ENCODE assay signal across 12 mouse cellular contexts in the genomic region with DNA sequence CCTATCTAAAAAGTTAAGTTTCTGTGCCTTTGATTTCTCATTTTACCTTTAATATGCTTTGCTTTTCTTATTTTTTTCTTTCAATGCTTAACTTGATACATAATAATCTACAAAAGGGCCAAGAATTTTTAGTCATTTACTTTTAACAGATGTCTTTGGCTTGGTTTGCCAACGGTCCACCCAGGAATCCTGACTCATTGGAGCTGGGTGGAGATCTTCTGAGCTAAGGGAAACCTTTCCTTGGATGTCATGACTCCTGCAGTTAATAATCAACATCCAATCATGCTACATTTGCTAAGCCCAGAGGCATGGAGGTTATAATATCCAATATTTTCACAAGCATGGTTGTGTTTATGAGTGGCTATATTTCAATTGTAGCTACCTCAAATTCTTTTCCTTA.
"Had no signal": no experiment of that assay in that cellular context is flagged by ENCODE, and none has a peak within 500 bp of the region (broad histone marks: within the 10 kb centered on the region; RNA-seq: fewer than 3 reads in every experiment).

No protein-coding gene starts in this region.

- DNase-seq: lung, embryonic 14.5 days; lung, postnatal 10 days; right cerebral cortex, postnatal 14 days; thymus, postnatal 4 days had no signal

- H3K27me3 ChIP-seq: liver, embryonic 15.5 days; megakaryocyte, embryonic 14.5 days; midbrain, embryonic 12.5 days had no signal

- H3K9ac ChIP-seq: liver, embryonic 15.5 days; lung, embryonic 14.5 days; midbrain, embryonic 12.5 days had no signal

- H3K4me1 ChIP-seq: limb, embryonic 10.5 days; liver, embryonic 15.5 days; megakaryocyte, embryonic 14.5 days; midbrain, embryonic 12.5 days had no signal

- H3K9me3 ChIP-seq: limb, embryonic 10.5 days; liver, embryonic 15.5 days; megakaryocyte, embryonic 14.5 days; midbrain, embryonic 12.5 days had no signal

- H3K27ac ChIP-seq: kidney, postnatal 0 days; left cerebral cortex, adult 2 months; limb, embryonic 10.5 days; liver, embryonic 15.5 days; macrophage; midbrain, embryonic 12.5 days had no signal

- H3K4me3 ChIP-seq: left cerebral cortex, adult 2 months; limb, embryonic 10.5 days; liver, embryonic 15.5 days; megakaryocyte, embryonic 14.5 days; midbrain, embryonic 12.5 days had no signal

- H3K36me3 ChIP-seq: limb, embryonic 10.5 days; liver, embryonic 15.5 days; midbrain, embryonic 12.5 days had no signal

- H3K4me2 ChIP-seq: liver, embryonic 11.5 days; liver, embryonic 15.5 days; lung, embryonic 14.5 days; midbrain, embryonic 12.5 days had no signal
